Mouse (Mus musculus): Measurements from ENCODE around the gene Timd2.

GRCm38 (mm10) chr11:46706664-46707356 is at the start of gene Timd2:
- TF ChIP-seq CTCF (IDR thresholded peaks at IDR 0.05; ENCODE audit: low read depth) (no peak), EP300 (IDR thresholded peaks at IDR 0.05; ENCODE audit: low read depth) (no peak)

All from liver, embryonic 14.5 days (tissue).